Mouse (Mus musculus): ENCODE data around the gene Zfp512b. TPM values are rescaled to one million over a fixed set of nuclear protein-coding genes. Genes with fewer than 3 reads are reported as not detected.

Zfp512b gene
- total and polyA plus RNA-seq, 3 experiments = 13.2 to 20.6 (median 16.9) TPM

- DNase-seq = peak in 1 of 2 experiments; percentile 1
- Histone ChIP-seq H3K4me3 (peak overlapping the region; percentile 80), H3K27me3 (ENCODE audit: control insufficient read depth, insufficient read depth, low read length) (no peaks in the 10 kb centered on the region), H3K79me2 (replicated peaks; ENCODE audit: control insufficient read depth, insufficient read depth, low read length) (no peaks in the 10 kb centered on the region), H3K36me3 (ENCODE audit: control insufficient read depth, insufficient read depth, low read length) (no peaks in the 10 kb centered on the region), H3K9ac (ENCODE audit: low read depth, low read length) (peak overlapping the region; percentile 64), H3K27ac (peak overlapping the region; percentile 90), H3K4me1 (ENCODE audit: control insufficient read depth, insufficient read depth, low read length) (peaks cover 6% of the 10 kb centered on the region; the same call in 1 of the 2 replicates)
- intact Hi-C loops (cut with DNase I) = loop anchor here (10.0 kb wide), 1 partner anchor 395 kb away; the partner anchor contains the start of gene Ppdpf
- TF ChIP-seq POLR2A (IDR thresholded peaks at IDR 0.05; ENCODE audit: insufficient read depth, low read depth, low read length) = no peak
- no peak for TF ChIP-seq CTCF (IDR thresholded peaks at IDR 0.05)
- TF ChIP-seq EP300 (IDR thresholded peaks at IDR 0.05; ENCODE audit: insufficient read depth, low read depth, low read length) = no peak
- WGBS = 70% methylated on average over 5 of the region's 5 CpGs
These were observed 12.4 kb downstream of the Zfp512b start for GRCm38 (mm10) chr2:181580131-181580772.

- H3K4me1 ChIP-seq (ENCODE audit: control insufficient read depth, insufficient read depth, low read length) = peaks cover 6% of the 10 kb centered on the region; the same call in 1 of the 2 replicates
- no peaks in the 10 kb centered on the region for H3K79me2 ChIP-seq (replicated peaks; ENCODE audit: control insufficient read depth, insufficient read depth, low read length)
- no peak overlapping the region; the same call in 1 of the 2 replicates for H3K9ac ChIP-seq (ENCODE audit: low read depth, low read length)
- intact Hi-C loops (cut with DNase I) = loop anchor here (10.0 kb wide), 1 partner anchor 395 kb away; the partner anchor contains the start of gene Ppdpf
- peak overlapping the region; percentile 66 for H3K27ac ChIP-seq
- H3K27me3 ChIP-seq (ENCODE audit: control insufficient read depth, insufficient read depth, low read length) = no peaks in the 10 kb centered on the region
- 95% methylated on average over 1 of the region's 1 CpGs for WGBS
- DNase-seq = peak in 1 of 2 experiments; percentile 2
- TF ChIP-seq EP300 (IDR thresholded peaks at IDR 0.05; ENCODE audit: insufficient read depth, low read depth, low read length) (no peak), POLR2A (IDR thresholded peaks at IDR 0.05; ENCODE audit: insufficient read depth, low read depth, low read length) (no peak), CTCF (IDR thresholded peaks at IDR 0.05) (no peak)
- no peak overlapping the region for H3K4me3 ChIP-seq
- no peaks in the 10 kb centered on the region for H3K36me3 ChIP-seq (ENCODE audit: control insufficient read depth, insufficient read depth, low read length)
These were observed 12.9 kb downstream of the Zfp512b start for GRCm38 (mm10) chr2:181579681-181580080.

GRCm38 (mm10) chr2:181578790-181579618 lies 13.6 kb downstream of the Zfp512b start:
- peak; percentile 18 to 23 for DNase-seq
- WGBS = 48% methylated on average over 5 of the region's 5 CpGs
- TF ChIP-seq EP300 (IDR thresholded peaks at IDR 0.05; ENCODE audit: insufficient read depth, low read depth, low read length) = no peak
- TF ChIP-seq POLR2A (IDR thresholded peaks at IDR 0.05; ENCODE audit: insufficient read depth, low read depth, low read length) = peak; percentile 50; the same call in 1 of the 2 replicates
- Histone ChIP-seq H3K79me2 (replicated peaks; ENCODE audit: control insufficient read depth, insufficient read depth, low read length) (no peaks in the 10 kb centered on the region), H3K4me3 (no peak overlapping the region), H3K27ac (peak overlapping the region; percentile 66), H3K4me1 (ENCODE audit: control insufficient read depth, insufficient read depth, low read length) (peaks cover 6% of the 10 kb centered on the region; the same call in 1 of the 2 replicates), H3K27me3 (ENCODE audit: control insufficient read depth, insufficient read depth, low read length) (no peaks in the 10 kb centered on the region), H3K36me3 (ENCODE audit: control insufficient read depth, insufficient read depth, low read length) (no peaks in the 10 kb centered on the region), H3K9ac (ENCODE audit: low read depth, low read length) (no peak overlapping the region; the same call in 1 of the 2 replicates)
- intact Hi-C loops (cut with DNase I) = no loop called here

- no peaks in the 10 kb centered on the region for H3K79me2 ChIP-seq (replicated peaks; ENCODE audit: control insufficient read depth, insufficient read depth, low read length)
- no peak overlapping the region for H3K4me3 ChIP-seq
- no peaks in the 10 kb centered on the region for H3K27me3 ChIP-seq (ENCODE audit: control insufficient read depth, insufficient read depth, low read length)
- peak overlapping the region; percentile 66 for H3K27ac ChIP-seq
- no peak overlapping the region for H3K9ac ChIP-seq (ENCODE audit: low read depth, low read length)
- 39% methylated on average over 7 of the region's 7 CpGs for WGBS
- no peaks in the 10 kb centered on the region for H3K36me3 ChIP-seq (ENCODE audit: control insufficient read depth, insufficient read depth, low read length)
- peaks cover 6% of the 10 kb centered on the region; the same call in 1 of the 2 replicates for H3K4me1 ChIP-seq (ENCODE audit: control insufficient read depth, insufficient read depth, low read length)
- TF ChIP-seq CTCF (IDR thresholded peaks at IDR 0.05) (no peak), EP300 (IDR thresholded peaks at IDR 0.05; ENCODE audit: insufficient read depth, low read depth, low read length) (no peak)
- intact Hi-C loops (cut with DNase I) = no loop called here
- DNase-seq = peak; percentile 17 to 19
These were observed 14.5 kb downstream of the Zfp512b start for GRCm38 (mm10) chr2:181577981-181578581.

- Histone ChIP-seq H3K4me3 (no peak overlapping the region), H3K36me3 (ENCODE audit: control insufficient read depth, insufficient read depth, low read length) (no peaks in the 10 kb centered on the region), H3K79me2 (replicated peaks; ENCODE audit: control insufficient read depth, insufficient read depth, low read length) (no peaks in the 10 kb centered on the region), H3K27me3 (ENCODE audit: control insufficient read depth, insufficient read depth, low read length) (no peaks in the 10 kb centered on the region), H3K9ac (ENCODE audit: low read depth, low read length) (no peak overlapping the region), H3K4me1 (ENCODE audit: control insufficient read depth, insufficient read depth, low read length) (peaks cover 6% of the 10 kb centered on the region; the same call in 1 of the 2 replicates), H3K27ac (no peak overlapping the region)
- TF ChIP-seq POLR2A (IDR thresholded peaks at IDR 0.05; ENCODE audit: insufficient read depth, low read depth, low read length) (no peak), EP300 (IDR thresholded peaks at IDR 0.05; ENCODE audit: insufficient read depth, low read depth, low read length) (no peak), CTCF (IDR thresholded peaks at IDR 0.05) (no peak)
- WGBS = 66% methylated on average over 2 of the region's 2 CpGs
- intact Hi-C loops (cut with DNase I) = no loop called here
- peak in 1 of 2 experiments; percentile 11 for DNase-seq
These were observed 15.5 kb downstream of the Zfp512b start for GRCm38 (mm10) chr2:181577126-181577525.
